Mouse (Mus musculus) kidney, embryonic 16.5 days (tissue): ENCODE results near the gene Zfp574. TPM values are rescaled to one million over a fixed set of nuclear protein-coding genes. Genes with fewer than 3 reads are reported as not detected.
A peak's percentile ranks its signal among the peaks of the same experiment; 100 is the strongest.

Experiments
- ATAC-seq: fragments of 200-750 bp; cut with Nextera tagmentation; 2 replicates; pipeline ENCODE4 v1.8.0; 2017; ENCODE audit warnings: moderate TSS enrichment; ENCODE audit not compliant: low FRiP score, low TSS enrichment
- H3K27ac ChIP-seq: fragments of 300-500 bp; sonication (generic); 2 replicates; pipeline ENCODE4 v1.5.1; 2014; ENCODE audit warnings: low read length
- H3K27me3 ChIP-seq: fragments of 300-500 bp; sonication (generic); 2 replicates; pipeline ENCODE4 v1.6.1; 2014; ENCODE audit warnings: low read length, control low read depth, mixed read lengths; ENCODE audit not compliant: insufficient read depth
- H3K36me3 ChIP-seq: fragments of 300-500 bp; sonication (generic); 2 replicates; pipeline ENCODE4 v1.6.1; 2014; ENCODE audit warnings: low read length, control low read depth, mixed read lengths; ENCODE audit not compliant: insufficient read depth
- H3K4me1 ChIP-seq: fragments of 300-500 bp; sonication (generic); 2 replicates; pipeline ENCODE4 v1.6.1; 2014; ENCODE audit warnings: low read length, control low read depth, mixed read lengths; ENCODE audit not compliant: insufficient read depth
- H3K4me2 ChIP-seq: fragments of 300-500 bp; sonication (generic); replicated peaks from 2 replicates; pipeline ENCODE4 v1.6.1; 2014; ENCODE audit warnings: low read depth, low read length
- H3K4me3 ChIP-seq: fragments of 300-500 bp; sonication (generic); 2 replicates; pipeline ENCODE4 v1.5.1; 2014; ENCODE audit warnings: mild to moderate bottlenecking, low read length
- H3K9ac ChIP-seq: fragments of 300-500 bp; sonication (generic); replicated peaks from 2 replicates; pipeline ENCODE4 v1.6.1; 2014; ENCODE audit warnings: low read length
- H3K9me3 ChIP-seq: fragments of 300-500 bp; sonication (generic); 2 replicates; pipeline ENCODE4 v1.6.1; 2016; ENCODE audit warnings: low read length, control low read depth
- WGBS: fragments of 180-500 bp; shearing (Covaris S2); extraction: QIAGEN DNeasy Blood & Tissue Kit; methylation state at CpG from one replicate; pipeline ENCODE4 v1.1.7; 2014; 5-methylcytosine and 5-hydroxymethylcytosine counted together
- polyA plus RNA-seq: library from polyadenylated mRNA; unstranded; fragments of >200 nt; fragmentation: Nextera tagmentation; extraction: Ambion mirVana; gene quantifications from 2 replicates; pipeline ENCODE4 v1.2.1, GENCODE M21; 2015

The Zfp574 gene
- polyA plus RNA-seq, 1 experiment from 2014 or later, result 37.7 TPM

- H3K4me3 ChIP-seq, result no peak overlapping the region
- H3K4me2 ChIP-seq, result no peak overlapping the region
- no peaks in the 10 kb centered on the region for H3K27me3 ChIP-seq
- peaks cover 51% of the 10 kb centered on the region for H3K36me3 ChIP-seq
- WGBS, result 90% methylated on average over 4 of the region's 4 CpGs
- no peak overlapping the region for H3K27ac ChIP-seq
- H3K9me3 ChIP-seq, result no peaks in the 10 kb centered on the region
- H3K4me1 ChIP-seq, result peaks cover 16% of the 10 kb centered on the region
- H3K9ac ChIP-seq, result no peak overlapping the region
- ATAC-seq, result no peak
Observed at GRCm38 (mm10) chr7:25082510-25082909, 10.1 kb downstream of the Zfp574 start.

DNA sequence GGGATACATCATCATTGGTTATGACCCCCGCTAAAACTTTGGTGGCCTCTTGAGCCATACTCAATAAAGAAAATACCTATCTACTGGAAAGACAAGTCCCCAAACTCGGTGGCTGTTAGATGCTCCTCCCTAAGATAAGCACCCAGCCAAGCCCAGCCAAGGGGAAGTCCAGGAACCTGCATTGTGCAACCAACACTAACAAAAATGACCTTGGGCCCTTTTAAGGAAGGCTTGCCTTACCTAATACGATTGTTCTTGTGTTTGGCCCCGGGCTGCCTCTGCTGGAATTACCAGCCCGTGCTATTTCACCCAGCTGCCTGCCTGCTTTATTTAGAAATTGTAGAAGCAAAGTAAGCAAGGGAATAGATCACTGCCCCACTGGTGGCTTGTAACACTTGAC lies 12.3 kb downstream of the Zfp574 start:
- Histone ChIP-seq H3K9me3 (no peaks in the 10 kb centered on the region), H3K36me3 (peaks cover 49% of the 10 kb centered on the region), H3K4me1 (peaks cover 13% of the 10 kb centered on the region; the same call in 1 of the 2 replicates), H3K27ac (no peak overlapping the region), H3K4me2 (no peak overlapping the region), H3K9ac (no peak overlapping the region), H3K27me3 (no peaks in the 10 kb centered on the region), H3K4me3 (no peak overlapping the region)
- no peak for ATAC-seq
- 78% methylated on average over 5 of the region's 5 CpGs for WGBS

DNA sequence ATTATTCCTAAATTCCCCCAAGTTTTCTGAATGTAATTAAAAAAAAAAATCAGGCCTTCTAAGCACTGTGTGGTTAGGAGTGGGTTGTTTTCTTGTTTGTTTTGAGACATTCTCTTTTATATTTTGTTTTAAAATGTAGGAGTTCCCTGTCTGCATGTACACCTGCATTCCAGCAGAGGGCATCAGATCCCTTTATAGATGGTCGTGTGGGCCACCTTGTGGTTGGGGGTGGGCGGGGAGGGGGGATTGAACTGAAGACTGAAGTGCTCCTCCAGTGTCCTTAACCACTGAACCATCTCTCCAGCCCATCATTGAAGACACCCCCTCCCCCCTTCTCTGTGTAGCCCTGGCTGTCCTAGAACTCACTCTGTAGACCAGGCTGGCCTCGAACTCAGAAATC lies 14.3 kb downstream of the Zfp574 start:
- H3K27ac ChIP-seq, result no peak overlapping the region
- H3K27me3 ChIP-seq, result no peaks in the 10 kb centered on the region
- no peaks in the 10 kb centered on the region for H3K9me3 ChIP-seq
- no peak overlapping the region for H3K4me3 ChIP-seq
- no peak overlapping the region for H3K9ac ChIP-seq
- ATAC-seq, result no peak
- H3K4me2 ChIP-seq, result no peak overlapping the region
- peaks cover 29% of the 10 kb centered on the region for H3K36me3 ChIP-seq
- H3K4me1 ChIP-seq, result peaks cover 13% of the 10 kb centered on the region; the same call in 1 of the 2 replicates
- WGBS, result 62% methylated on average over 3 of the region's 3 CpGs

- Histone ChIP-seq H3K36me3 (peaks cover 22% of the 10 kb centered on the region), H3K9ac (no peak overlapping the region), H3K9me3 (no peaks in the 10 kb centered on the region), H3K27me3 (no peaks in the 10 kb centered on the region), H3K4me2 (no peak overlapping the region), H3K4me1 (peaks cover 13% of the 10 kb centered on the region; the same call in 1 of the 2 replicates), H3K4me3 (no peak overlapping the region), H3K27ac (no peak overlapping the region)
- no peak for ATAC-seq
- WGBS, result 58% methylated on average over 10 of the region's 10 CpGs
Observed at GRCm38 (mm10) chr7:25087256-25087912, 15.0 kb downstream of the Zfp574 start.

DNA sequence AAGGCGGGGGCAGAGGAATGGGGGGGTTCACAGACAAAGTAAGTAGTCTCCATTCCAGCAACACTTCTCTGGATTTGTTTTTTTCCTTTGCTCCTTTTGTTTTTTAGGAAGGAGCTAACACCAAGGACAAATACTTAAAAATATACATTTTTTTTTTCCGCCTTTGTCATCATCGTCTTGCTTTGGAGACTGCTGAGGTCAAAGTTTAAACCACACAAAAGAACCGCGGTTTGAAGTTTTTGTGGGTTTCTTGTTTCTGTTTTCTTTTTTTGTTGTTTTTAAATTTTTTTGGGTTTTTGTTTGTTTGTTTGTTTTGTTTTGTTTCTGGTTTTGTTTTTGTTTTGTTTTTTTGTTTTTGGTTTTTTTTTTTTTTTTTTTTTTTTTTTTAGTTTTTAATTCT lies 15.6 kb downstream of the Zfp574 start:
- peaks cover 16% of the 10 kb centered on the region for H3K36me3 ChIP-seq
- no peaks in the 10 kb centered on the region for H3K9me3 ChIP-seq
- peaks cover 13% of the 10 kb centered on the region; the same call in 1 of the 2 replicates for H3K4me1 ChIP-seq
- no peak overlapping the region for H3K4me3 ChIP-seq
- H3K27me3 ChIP-seq, result no peaks in the 10 kb centered on the region
- WGBS, result 59% methylated on average over 5 of the region's 5 CpGs
- H3K4me2 ChIP-seq, result no peak overlapping the region
- no peak overlapping the region for H3K9ac ChIP-seq
- no peak overlapping the region for H3K27ac ChIP-seq
- ATAC-seq, result no peak

DNA sequence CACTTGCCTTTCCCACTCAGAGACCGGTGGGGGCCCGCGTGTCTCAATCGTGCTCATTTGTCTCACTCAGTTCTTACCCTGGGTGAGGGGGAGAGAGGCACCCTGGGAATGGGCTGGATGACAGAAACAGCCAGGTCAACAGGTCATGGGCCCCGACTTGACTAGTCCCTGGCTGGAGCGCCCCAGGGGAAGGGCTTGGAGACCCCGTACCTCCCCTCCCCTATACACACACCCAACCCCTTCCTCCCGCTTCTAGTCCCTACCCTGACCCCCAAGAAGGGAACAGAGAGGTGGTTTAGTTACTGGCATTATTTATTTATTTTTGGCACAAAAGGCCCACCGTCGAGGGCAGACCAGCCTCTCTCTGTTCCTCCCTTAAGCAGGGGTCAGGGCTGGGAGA lies 16.2 kb downstream of the Zfp574 start:
- no peak overlapping the region for H3K4me3 ChIP-seq
- ATAC-seq, result 0 out of 2 replicates have a peak, but pooled peaks have one; percentile 24
- peaks cover 11% of the 10 kb centered on the region for H3K36me3 ChIP-seq
- H3K27ac ChIP-seq, result 0 out of 2 replicates have a peak overlapping the region, but pooled peaks have one; percentile 18
- no peak overlapping the region for H3K9ac ChIP-seq
- no peaks in the 10 kb centered on the region for H3K27me3 ChIP-seq
- peaks cover 13% of the 10 kb centered on the region; the same call in 1 of the 2 replicates for H3K4me1 ChIP-seq
- H3K9me3 ChIP-seq, result no peaks in the 10 kb centered on the region
- WGBS, result 16% methylated on average over 10 of the region's 10 CpGs
- no peak overlapping the region for H3K4me2 ChIP-seq

DNA sequence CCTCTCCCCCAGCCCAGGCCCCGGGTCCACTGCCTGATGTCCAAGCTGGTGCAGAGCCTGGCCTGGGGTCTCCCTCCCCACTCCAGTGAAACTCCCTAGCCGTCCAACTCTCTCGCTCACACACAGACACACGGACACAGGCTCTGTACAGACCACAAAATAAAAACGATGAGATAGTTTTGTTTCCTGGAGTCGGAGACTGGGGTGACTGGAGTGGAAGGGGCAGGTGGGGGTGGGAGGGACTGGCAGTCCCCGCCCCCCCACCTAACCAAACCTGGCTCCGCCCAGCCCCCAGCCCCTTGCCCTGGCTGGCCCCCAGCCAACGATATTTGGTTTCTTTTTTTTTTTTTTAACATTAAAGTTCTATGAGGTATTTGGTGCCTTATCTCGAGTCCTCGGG lies 16.6 kb downstream of the Zfp574 start:
- WGBS, result 17% methylated on average over 11 of the region's 11 CpGs

GRCm38 (mm10) chr7:25089875-25090274 lies 17.5 kb downstream of the Zfp574 start:
- 34% methylated on average over 10 of the region's 10 CpGs for WGBS
- Histone ChIP-seq H3K4me1 (peaks cover 13% of the 10 kb centered on the region; the same call in 1 of the 2 replicates), H3K9me3 (no peaks in the 10 kb centered on the region)

More for the DNA sequence above, 16.6 kb downstream of the Zfp574 start:
- H3K9ac ChIP-seq, result no peak overlapping the region
- H3K27ac ChIP-seq, result 0 out of 2 replicates have a peak overlapping the region, but pooled peaks have one; percentile 18
- H3K9me3 ChIP-seq, result no peaks in the 10 kb centered on the region
- no peak overlapping the region for H3K4me2 ChIP-seq
- H3K27me3 ChIP-seq, result no peaks in the 10 kb centered on the region
- peaks cover 7% of the 10 kb centered on the region for H3K36me3 ChIP-seq
- H3K4me3 ChIP-seq, result no peak overlapping the region
- peaks cover 13% of the 10 kb centered on the region; the same call in 1 of the 2 replicates for H3K4me1 ChIP-seq
- ATAC-seq, result no peak

GRCm38 (mm10) chr7:25098169-25098568 lies 25.8 kb downstream of the Zfp574 start:
- Histone ChIP-seq H3K36me3 (no peaks in the 10 kb centered on the region), H3K4me3 (no peak overlapping the region), H3K27ac (no peak overlapping the region), H3K27me3 (no peaks in the 10 kb centered on the region), H3K9me3 (no peaks in the 10 kb centered on the region), H3K4me2 (no peak overlapping the region), H3K4me1 (no peaks in the 10 kb centered on the region), H3K9ac (no peak overlapping the region)
- ATAC-seq, result no peak
- WGBS, result 76% methylated on average over 3 of the region's 3 CpGs

More at GRCm38 (mm10) chr7:25089875-25090274, 17.5 kb downstream of the Zfp574 start:
- ATAC-seq, result no peak
- no peak overlapping the region for H3K9ac ChIP-seq
- H3K4me3 ChIP-seq, result no peak overlapping the region
- no peak overlapping the region for H3K4me2 ChIP-seq
- H3K27me3 ChIP-seq, result no peaks in the 10 kb centered on the region
- no peak overlapping the region for H3K27ac ChIP-seq
- no peaks in the 10 kb centered on the region for H3K36me3 ChIP-seq

GRCm38 (mm10) chr7:25099581-25099980 lies 27.2 kb downstream of the Zfp574 start:
- no peak for ATAC-seq
- no peak overlapping the region for H3K27ac ChIP-seq
- no peaks in the 10 kb centered on the region for H3K36me3 ChIP-seq
- 60% methylated on average over 4 of the region's 4 CpGs for WGBS
- no peak overlapping the region for H3K9ac ChIP-seq
- H3K4me1 ChIP-seq, result no peaks in the 10 kb centered on the region
- H3K27me3 ChIP-seq, result no peaks in the 10 kb centered on the region
- no peak overlapping the region for H3K4me2 ChIP-seq
- no peak overlapping the region for H3K4me3 ChIP-seq
- H3K9me3 ChIP-seq, result no peaks in the 10 kb centered on the region
